Mouse (Mus musculus) ES-Bruce4 (cell line): ENCODE results near the gene Sez6.

Experiments
- CTCF ChIP-seq: IDR thresholded peaks from one replicate; pipeline ENCODE4 v1.8.1; 2011; ENCODE audit warnings: low read depth, low read length
- EP300 ChIP-seq: IDR thresholded peaks from 2 replicates; pipeline ENCODE4 v1.6.1; 2011; ENCODE audit warnings: low read depth, low read length; ENCODE audit not compliant: insufficient read depth

- no peak for TF ChIP-seq CTCF
- TF ChIP-seq EP300: no peak
These were observed 22.1 kb upstream of the Sez6 start for GRCm38 (mm10) chr11:77908468-77908867.
